Mouse (Mus musculus) megakaryocyte, embryonic 14.5 days (primary cell): ENCODE results near the gene 4930539E08Rik.

Experiments used
- FLI1 ChIP-seq: IDR thresholded peaks from 2 replicates; pipeline ENCODE4 v1.6.1; 2012; ENCODE audit warnings: low read length, inconsistent platforms, mixed read lengths
- GATA1 ChIP-seq: IDR thresholded peaks from 3 replicates; pipeline ENCODE4 v1.6.1; 2012; ENCODE audit warnings: mixed read lengths, low read length, inconsistent platforms, borderline replicate concordance

DNA sequence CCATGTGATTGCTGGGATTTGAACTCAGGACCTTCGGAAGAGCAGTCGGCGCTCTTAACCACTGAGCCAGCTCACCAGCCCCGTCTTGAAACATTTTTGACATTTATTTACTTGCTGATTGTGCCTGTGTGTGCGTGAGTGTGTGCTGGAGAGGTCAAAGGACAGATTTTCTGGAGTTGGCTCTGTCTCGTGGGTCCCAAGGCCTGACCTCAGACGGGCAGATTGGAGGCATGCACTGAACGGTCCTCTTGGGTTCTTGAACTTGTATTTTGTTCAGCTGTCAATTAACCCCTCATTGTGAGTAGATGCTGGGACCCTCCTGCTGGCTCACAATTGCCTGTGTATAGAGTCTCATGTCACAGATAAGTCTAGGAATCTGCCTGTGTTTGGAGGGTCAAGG, 28.9 kb downstream of the 4930539E08Rik start:
- TF ChIP-seq GATA1 (no peak), FLI1 (no peak)
